Mouse (Mus musculus) limb, embryonic 15.5 days (tissue): ENCODE results near the gene Zmym2. TPM values are rescaled to one million over a fixed set of nuclear protein-coding genes. Genes with fewer than 3 reads are reported as not detected.

Experiments used
- ATAC-seq: fragments of 200-750 bp; cut with Nextera tagmentation; 2 replicates; pipeline ENCODE4 v1.8.0; 2017; ENCODE audit warnings: low read depth, moderate TSS enrichment; ENCODE audit not compliant: insufficient number of reproducible peaks, low FRiP score, low TSS enrichment
- H3K27ac ChIP-seq: fragments of 300-500 bp; sonication (generic); 2 replicates; pipeline ENCODE4 v1.5.1; 2015; ENCODE audit warnings: moderate library complexity, mild to moderate bottlenecking, inconsistent platforms
- H3K27me3 ChIP-seq: fragments of 300-500 bp; sonication (generic); 2 replicates; pipeline ENCODE4 v1.6.1; 2015; ENCODE audit warnings: inconsistent platforms
- H3K36me3 ChIP-seq: fragments of 300-500 bp; sonication (generic); 2 replicates; pipeline ENCODE4 v1.6.1; 2015; ENCODE audit warnings: inconsistent platforms
- H3K4me1 ChIP-seq: fragments of 300-500 bp; sonication (generic); 2 replicates; pipeline ENCODE4 v1.6.1; 2015; ENCODE audit warnings: inconsistent platforms
- H3K4me2 ChIP-seq: fragments of 300-500 bp; sonication (generic); 2 replicates; pipeline ENCODE4 v1.6.1; 2015; ENCODE audit warnings: mild to moderate bottlenecking, inconsistent platforms
- H3K4me3 ChIP-seq: fragments of 300-500 bp; sonication (generic); 2 replicates; pipeline ENCODE4 v1.5.1; 2015; ENCODE audit warnings: mild to moderate bottlenecking, inconsistent platforms
- H3K9ac ChIP-seq: fragments of 300-500 bp; sonication (generic); 2 replicates; pipeline ENCODE4 v1.6.1; 2015; ENCODE audit warnings: inconsistent platforms
- H3K9me3 ChIP-seq: fragments of 300-500 bp; sonication (generic); 2 replicates; pipeline ENCODE4 v1.6.1; 2016; ENCODE audit warnings: inconsistent platforms
- WGBS: fragments of 180-500 bp; shearing (Covaris S2); methylation state at CpG from one replicate; pipeline ENCODE4 v1.1.7; 2015; 5-methylcytosine and 5-hydroxymethylcytosine counted together
- polyA plus RNA-seq: library from polyadenylated mRNA; unstranded; fragments of >200 nt; fragmentation: Nextera tagmentation; extraction: Ambion mirVana; gene quantifications from 2 replicates; pipeline ENCODE4 v1.2.1, GENCODE M21; 2015

The Zmym2 gene
- polyA plus RNA-seq, 1 experiment from 2014 or later = 38.2 TPM

DNA sequence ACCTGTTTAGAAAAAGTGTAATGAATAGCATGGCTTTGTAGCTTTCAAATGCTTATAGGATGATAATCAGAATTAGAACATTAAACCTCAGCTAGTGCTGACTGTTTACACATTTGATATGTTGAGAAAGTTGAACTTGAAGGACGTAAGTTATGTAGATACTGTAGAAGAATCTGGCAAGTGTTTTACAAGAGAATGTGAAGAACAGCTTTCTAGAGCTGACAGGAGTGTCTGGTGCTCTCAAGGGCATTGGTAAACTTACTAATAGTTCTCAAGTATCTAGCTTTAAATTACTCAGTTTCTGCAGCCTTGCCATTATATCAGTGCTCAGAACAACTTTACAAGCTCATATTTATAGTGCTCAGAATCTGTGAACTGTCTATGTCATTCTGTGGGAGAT is 53.5 kb downstream of the Zmym2 start:
- Histone ChIP-seq H3K4me3 (no peak overlapping the region), H3K27ac (no peak overlapping the region), H3K36me3 (peaks cover 52% of the 10 kb centered on the region), H3K4me1 (no peaks in the 10 kb centered on the region), H3K27me3 (no peaks in the 10 kb centered on the region), H3K9ac (no peak overlapping the region), H3K9me3 (no peaks in the 10 kb centered on the region), H3K4me2 (no peak overlapping the region)
- ATAC-seq = no peak
- WGBS = 81% methylated on average over 1 of the region's 1 CpGs

DNA sequence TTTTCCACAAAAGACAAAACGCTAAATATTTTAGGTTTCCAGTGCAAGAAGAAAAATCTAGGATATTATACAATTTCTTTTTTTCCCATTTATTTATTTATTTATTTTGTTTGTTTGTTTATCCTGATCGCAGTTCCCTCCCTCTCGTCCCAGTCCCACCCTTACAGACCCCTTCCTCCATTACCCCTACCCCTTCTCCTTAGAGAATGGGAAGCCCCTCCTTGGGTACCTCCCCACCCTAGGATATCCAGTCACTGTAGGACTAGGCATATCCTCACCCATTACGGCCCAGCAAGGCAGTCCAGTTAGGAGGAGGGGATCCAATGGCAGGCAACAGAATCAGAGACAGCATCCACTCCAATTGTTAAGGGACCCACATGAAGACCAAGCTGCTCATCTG is 66.5 kb downstream of the Zmym2 start:
- no peak for ATAC-seq
- no peak overlapping the region for H3K4me2 ChIP-seq
- H3K27me3 ChIP-seq = no peaks in the 10 kb centered on the region
- H3K36me3 ChIP-seq = peaks cover 51% of the 10 kb centered on the region
- no peak overlapping the region for H3K4me3 ChIP-seq
- H3K9me3 ChIP-seq = no peaks in the 10 kb centered on the region
- H3K9ac ChIP-seq = no peak overlapping the region
- WGBS = 91% methylated on average over 4 of the region's 4 CpGs
- no peak overlapping the region for H3K27ac ChIP-seq
- H3K4me1 ChIP-seq = no peaks in the 10 kb centered on the region

DNA sequence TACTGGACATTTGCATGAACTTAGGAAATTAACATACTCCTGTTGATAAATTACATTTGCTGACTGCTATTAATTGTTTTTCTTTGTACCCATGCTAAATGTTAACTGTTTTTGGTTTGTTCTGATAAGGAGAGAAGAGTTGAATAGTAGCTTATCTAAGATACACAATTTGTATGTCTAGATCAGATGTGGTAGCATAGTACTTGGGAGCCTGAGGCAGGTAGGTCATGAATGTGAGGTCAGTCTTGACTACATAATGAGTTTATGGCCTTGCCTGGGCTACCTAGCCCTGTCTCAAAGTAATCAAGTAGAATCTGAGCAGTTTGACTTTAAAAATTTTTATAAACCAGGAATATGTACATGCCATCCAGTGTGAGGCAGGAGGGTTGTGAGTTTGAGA is 67.9 kb downstream of the Zmym2 start:
- Histone ChIP-seq H3K4me3 (no peak overlapping the region), H3K27ac (no peak overlapping the region), H3K4me1 (no peaks in the 10 kb centered on the region), H3K36me3 (peaks cover 48% of the 10 kb centered on the region), H3K4me2 (no peak overlapping the region), H3K27me3 (no peaks in the 10 kb centered on the region), H3K9ac (no peak overlapping the region), H3K9me3 (no peaks in the 10 kb centered on the region)
- ATAC-seq = no peak

DNA sequence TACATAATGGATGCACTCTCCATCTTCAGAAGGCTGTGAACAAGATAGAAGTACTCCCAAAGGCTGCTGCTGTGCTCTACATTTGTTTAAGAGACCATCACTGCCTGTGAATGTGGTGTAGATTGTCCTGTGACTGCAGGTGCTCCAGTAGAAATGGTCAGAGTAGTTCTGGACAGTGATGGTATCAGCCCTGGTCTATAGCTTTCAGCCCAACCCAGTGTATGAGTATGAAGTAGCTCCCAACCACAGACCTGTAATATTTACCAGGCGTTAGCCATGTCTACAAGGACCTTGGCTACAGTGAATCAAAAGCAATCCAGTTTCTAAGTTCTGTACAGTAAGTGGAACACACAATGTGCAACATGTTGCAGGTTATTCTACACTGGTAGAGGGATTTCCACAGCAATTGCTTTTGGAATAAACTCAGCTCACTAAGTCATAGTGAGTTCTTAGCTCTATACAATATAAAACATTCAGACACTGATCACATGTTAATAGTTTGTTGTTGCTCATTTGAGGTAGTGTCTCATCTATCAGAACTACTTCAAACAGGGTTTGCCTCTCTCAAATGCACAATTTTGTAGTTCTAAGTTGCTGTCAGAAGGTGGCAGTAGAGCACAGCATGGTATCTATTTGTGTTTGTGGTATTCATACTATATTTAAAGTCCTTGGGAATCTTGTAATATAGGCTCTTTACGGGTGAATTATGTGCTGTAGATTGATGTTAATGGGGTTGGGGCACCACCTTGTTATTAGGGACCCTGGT is 77.7 kb downstream of the Zmym2 start:
- Histone ChIP-seq H3K4me2 (no peak overlapping the region), H3K4me1 (no peaks in the 10 kb centered on the region), H3K9me3 (no peaks in the 10 kb centered on the region), H3K36me3 (peaks cover 12% of the 10 kb centered on the region), H3K27ac (no peak overlapping the region), H3K27me3 (no peaks in the 10 kb centered on the region), H3K9ac (no peak overlapping the region), H3K4me3 (no peak overlapping the region)
- 48% methylated on average over 2 of the region's 2 CpGs for WGBS
- ATAC-seq = no peak

DNA sequence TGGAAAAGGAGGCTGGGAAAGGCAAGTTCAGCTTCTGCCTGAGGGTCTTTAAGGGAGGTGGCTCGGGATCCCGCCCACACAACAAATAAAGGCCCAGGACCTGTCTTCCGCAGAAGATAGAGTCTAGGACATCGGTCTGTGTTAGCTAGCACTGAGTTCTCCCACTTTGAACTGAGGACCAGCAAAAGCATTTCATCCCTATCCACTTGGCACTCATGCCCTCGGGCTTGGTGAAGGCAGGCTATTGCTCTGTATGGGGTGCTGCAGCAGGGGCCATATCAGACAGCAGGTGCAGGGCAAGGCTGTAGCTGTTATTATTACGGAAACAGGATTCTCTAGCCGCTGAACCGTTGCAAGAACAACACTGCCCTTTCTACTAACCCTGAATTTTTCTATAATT is 83.2 kb downstream of the Zmym2 start:
- H3K9ac ChIP-seq = no peak overlapping the region
- WGBS = 69% methylated on average over 8 of the region's 8 CpGs
- H3K4me2 ChIP-seq = no peak overlapping the region
- H3K9me3 ChIP-seq = no peaks in the 10 kb centered on the region
- no peak for ATAC-seq
- no peak overlapping the region for H3K4me3 ChIP-seq
- 0 out of 2 replicates have a peak, but pooled peaks cover 4% of the 10 kb centered on the region for H3K4me1 ChIP-seq
- H3K27ac ChIP-seq = no peak overlapping the region
- H3K36me3 ChIP-seq = no peaks in the 10 kb centered on the region
- H3K27me3 ChIP-seq = no peaks in the 10 kb centered on the region

DNA sequence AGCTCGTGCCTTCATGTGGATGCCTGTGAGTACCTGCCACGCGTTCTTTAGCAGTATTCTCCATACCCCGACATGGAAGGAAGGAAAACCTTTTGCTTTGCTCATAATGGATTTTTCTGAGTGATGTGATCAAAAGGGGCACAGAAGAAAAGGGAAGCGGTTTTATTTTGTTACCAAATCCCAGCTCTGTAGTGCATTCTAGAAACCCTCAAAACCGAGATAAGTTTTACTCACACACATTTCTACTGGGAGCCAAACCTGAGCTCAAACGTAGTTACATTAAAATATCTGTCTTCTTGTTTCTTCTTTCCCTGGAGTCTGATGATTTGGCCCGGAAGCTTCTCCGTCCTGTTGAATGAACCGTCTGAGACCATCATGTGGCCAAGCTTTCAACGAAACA is 83.7 kb downstream of the Zmym2 start:
- no peaks in the 10 kb centered on the region for H3K36me3 ChIP-seq
- H3K4me2 ChIP-seq = no peak overlapping the region
- H3K27ac ChIP-seq = no peak overlapping the region
- no peak for ATAC-seq
- H3K9ac ChIP-seq = no peak overlapping the region
- no peak overlapping the region for H3K4me3 ChIP-seq
- no peaks in the 10 kb centered on the region for H3K9me3 ChIP-seq
- H3K27me3 ChIP-seq = no peaks in the 10 kb centered on the region
- WGBS = 65% methylated on average over 11 of the region's 11 CpGs
- H3K4me1 ChIP-seq = 0 out of 2 replicates have a peak, but pooled peaks cover 4% of the 10 kb centered on the region

DNA sequence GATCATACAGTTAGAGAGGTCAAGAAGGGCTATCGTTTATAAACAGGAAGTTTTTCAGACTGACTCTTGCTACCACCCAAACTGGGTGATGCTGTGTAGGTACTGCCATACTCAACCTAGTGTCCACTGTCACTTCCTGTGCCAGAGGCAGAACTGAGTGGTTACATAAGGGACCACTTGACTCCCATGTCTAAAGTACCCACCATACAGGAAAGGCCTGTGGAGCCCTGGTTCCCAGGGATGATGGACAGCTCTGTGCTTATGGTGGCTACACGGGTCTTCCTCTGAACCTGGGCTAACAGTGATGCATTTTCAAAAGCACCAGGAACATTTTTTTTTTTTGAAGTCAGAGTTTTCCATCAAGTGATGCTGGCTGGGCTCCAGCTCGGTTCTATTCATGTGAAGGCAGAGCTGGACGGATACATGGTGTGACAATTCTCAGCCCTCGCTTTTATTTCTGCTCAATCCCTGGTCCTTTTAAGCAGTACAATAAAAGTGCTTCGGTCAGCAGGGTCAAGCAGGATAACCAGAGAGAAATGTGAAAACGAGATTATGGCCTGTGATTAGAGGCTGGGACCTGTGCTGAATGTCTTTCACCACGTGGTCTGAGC is 91.7 kb downstream of the Zmym2 start:
- Histone ChIP-seq H3K9ac (no peak overlapping the region), H3K4me3 (no peak overlapping the region), H3K36me3 (no peaks in the 10 kb centered on the region), H3K9me3 (no peaks in the 10 kb centered on the region), H3K4me1 (no peaks in the 10 kb centered on the region), H3K4me2 (no peak overlapping the region), H3K27ac (no peak overlapping the region), H3K27me3 (no peaks in the 10 kb centered on the region)
- WGBS = 49% methylated on average over 8 of the region's 8 CpGs
- no peak for ATAC-seq

DNA sequence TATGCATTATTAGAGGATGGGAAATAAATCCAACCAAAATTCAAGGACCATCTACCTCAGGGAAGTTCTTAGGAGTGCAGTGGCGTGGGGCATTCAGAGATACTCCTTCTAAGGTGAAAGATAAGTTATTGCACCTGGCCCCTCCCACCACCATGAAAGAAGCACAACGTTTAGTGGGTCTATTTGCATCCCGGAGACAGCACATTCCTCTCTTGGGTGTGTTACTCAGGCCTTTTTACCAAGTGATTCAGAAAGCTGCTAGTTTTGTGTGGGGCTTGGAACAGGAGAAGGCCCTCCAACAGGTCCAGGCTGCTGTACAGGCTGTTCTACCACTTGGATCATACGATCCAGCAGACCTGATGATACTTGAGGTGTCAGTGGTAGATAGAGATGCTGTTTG is 102.2 kb downstream of the Zmym2 start:
- no peaks in the 10 kb centered on the region for H3K9me3 ChIP-seq
- H3K27me3 ChIP-seq = no peaks in the 10 kb centered on the region
- no peak overlapping the region for H3K4me3 ChIP-seq
- no peak for ATAC-seq
- H3K4me2 ChIP-seq = no peak overlapping the region
- 59% methylated on average over 4 of the region's 4 CpGs for WGBS
- H3K9ac ChIP-seq = no peak overlapping the region
- H3K27ac ChIP-seq = no peak overlapping the region
- no peaks in the 10 kb centered on the region for H3K4me1 ChIP-seq
- no peaks in the 10 kb centered on the region for H3K36me3 ChIP-seq

Other genes starting within 250 kb of the Zmym2 start
- 21.8 and 24.1 TPM in 2 replicates for gene Mphosph8, start 218.4 kb upstream of the Zmym2 start, polyA plus RNA-seq
- gene Pspc1, start 108.3 kb upstream of the Zmym2 start, polyA plus RNA-seq = 22.1 and 25.2 TPM in 2 replicates
- 25.9 and 26.4 TPM in 2 replicates for gene Zmym5, start 74.9 kb upstream of the Zmym2 start, polyA plus RNA-seq
- gene Gja3, start 171.4 kb downstream of the Zmym2 start, polyA plus RNA-seq = 5.6 and 14.7 TPM in 2 replicates
- 101 and 112 TPM in 2 replicates for gene Gjb2, start 218.0 kb downstream of the Zmym2 start, polyA plus RNA-seq
- 0.15 TPM in 1 of 2 replicates, not detected in the other for gene Gm4491, start 229.2 kb downstream of the Zmym2 start, polyA plus RNA-seq
- 53.5 and 65.0 TPM in 2 replicates for gene Gjb6, start 247.0 kb downstream of the Zmym2 start, polyA plus RNA-seq